Mouse (Mus musculus): ENCODE measurements at regions not wholly inside any gene's neighbourhood (a gene's known extent, or its start where the extent isn't known, plus 50 kb on each side); places are given as distances from the start of the nearest gene placed in this dataset.
"Not testable (repeated sequence)": the region's sequence is repeated elsewhere in the genome, so short reads cannot be mapped to it uniquely, and the experiment has no call there.

DNA sequence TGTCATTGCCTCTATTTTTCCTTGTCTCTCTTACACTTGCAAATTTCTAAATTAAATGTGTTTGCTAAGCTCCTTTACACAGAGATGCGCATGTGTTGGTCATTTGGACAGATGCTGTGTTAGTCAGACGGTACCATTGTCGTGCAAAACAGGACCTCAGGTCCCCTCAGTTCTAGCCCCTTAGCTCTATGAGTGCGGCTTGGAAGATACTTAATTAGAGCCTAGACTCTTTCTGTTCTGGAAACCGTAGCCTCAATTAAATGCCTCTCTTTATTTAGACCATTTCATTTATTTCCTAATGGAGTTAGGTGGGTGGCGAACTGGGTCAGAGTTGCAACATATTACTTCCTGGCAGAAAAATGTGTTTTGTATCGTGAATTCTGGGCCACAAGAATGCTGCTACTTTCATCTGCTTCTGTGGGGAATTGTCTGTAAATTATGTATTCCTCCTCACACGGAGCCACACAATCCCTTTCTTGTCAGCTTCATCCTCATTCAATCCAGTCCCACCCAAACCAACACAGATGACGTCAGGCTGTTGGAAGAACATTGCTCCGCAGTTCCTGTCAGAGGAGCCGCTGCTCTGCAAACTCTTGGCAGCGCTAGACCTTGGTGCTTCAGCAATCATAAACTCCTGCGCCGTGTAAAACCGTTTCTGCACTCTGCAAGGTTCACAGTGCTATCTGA, 345.4 kb upstream of the Nova1 start:
- no peak for DNase-seq (ENCODE audit: low read depth, low spot score)

DNA sequence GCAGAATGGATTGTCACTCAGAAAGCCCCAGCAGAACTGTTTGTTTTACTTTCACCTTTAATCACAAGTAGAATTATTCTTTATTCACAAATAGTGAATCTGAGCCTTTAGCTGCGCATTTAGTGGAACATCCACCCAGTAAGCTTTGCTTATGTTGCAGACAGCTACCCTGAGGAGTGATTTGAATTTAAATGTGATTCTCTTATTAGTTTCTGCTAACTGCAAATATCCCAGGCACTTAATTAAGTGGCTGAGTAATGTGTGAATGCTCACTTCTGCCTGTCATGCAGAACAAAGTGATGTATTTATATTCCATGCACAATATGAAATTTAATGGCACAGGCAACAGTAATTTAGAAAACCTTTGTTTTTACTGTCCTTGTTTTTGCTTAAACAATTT, 344.4 kb upstream of the Nova1 start:
- no peak for DNase-seq (ENCODE audit: low read depth, low spot score)

DNA sequence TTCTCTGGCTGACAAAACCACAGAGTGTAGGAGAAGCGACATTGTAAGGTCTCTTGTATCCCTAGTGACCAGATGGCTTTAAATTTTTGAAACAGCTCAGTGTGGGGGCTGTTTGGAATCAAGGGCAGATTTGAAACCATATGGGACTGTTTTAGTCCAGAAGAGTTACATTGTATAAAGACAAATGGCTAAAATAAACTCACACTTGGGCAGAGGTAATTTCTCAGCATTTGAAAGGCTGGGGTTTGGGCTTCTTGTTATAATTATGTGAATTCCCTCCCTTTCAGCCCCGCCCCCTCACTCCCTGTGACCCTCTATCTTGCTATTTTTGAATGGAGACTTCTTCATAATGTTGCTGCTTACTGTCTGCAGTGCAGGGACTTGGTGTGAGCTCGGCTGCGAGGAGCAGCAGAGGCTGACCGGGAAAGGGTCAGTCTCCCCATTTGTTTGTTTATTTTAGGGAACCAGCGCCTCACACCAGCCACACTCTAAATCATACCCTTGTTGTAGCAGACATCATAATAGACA, 344.0 kb upstream of the Nova1 start:
- DNase-seq (ENCODE audit: low read depth, low spot score), result no peak

DNA sequence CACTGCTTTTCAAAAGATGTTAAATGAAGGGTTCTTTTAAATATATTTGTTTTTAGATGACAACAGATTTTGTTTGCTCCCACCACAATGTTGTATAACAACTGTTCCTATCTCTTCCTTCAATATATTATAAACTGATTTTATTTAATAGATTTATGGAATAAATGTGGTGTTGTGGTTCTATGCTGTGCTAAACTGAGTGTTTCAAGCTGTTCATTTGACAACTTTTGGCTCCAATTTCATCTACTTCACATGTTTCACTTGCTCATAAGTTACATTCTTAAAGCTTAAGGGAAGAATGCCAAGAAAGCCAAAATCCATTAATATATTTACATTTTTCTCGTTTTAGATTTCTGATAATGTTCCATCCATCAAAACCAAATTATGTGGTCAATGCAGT, 341.9 kb upstream of the Nova1 start:
- DNase-seq (ENCODE audit: low read depth, low spot score), result no peak

DNA sequence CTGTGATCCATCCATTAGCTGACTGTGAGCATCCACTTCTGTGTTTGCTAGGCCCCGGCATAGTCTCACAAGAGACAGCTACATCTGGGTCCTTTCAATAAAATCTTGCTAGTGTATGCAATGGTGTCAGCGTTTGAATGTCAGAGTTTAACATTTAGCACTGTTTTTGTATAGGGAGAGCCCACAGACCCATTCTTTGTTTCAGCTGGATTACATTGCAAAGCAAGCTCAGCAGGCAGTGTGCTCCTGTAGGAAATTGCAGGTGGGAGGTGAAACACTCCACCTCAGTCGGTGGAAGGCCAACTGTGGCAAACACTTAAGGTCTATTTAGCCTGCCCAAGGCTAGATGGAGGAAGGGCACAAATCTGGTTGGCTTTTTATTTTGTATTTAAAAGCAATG, 337.2 kb upstream of the Nova1 start:
- not testable (repeated sequence) for DNase-seq (ENCODE audit: low read depth, low spot score)

DNA sequence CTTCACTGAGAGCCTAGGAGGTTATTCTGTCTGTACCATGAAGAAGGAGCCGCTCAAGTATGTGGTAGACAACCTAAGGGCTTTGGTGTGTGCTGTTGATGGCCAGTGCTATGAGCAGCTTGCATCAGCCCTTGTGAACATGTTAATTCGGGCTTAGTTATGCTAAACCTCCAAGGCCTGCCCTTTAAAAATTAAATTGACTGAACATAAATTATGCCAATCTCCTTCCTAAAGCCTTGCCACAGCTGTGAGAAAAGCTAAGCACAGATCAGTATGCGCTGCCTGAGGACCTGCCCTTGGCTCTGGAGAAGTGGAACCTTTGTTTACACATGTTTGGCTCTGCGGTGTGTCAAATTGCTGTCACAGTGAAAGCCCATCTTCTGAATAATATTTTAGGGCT, 321.9 kb upstream of the Nova1 start:
- DNase-seq (ENCODE audit: low read depth, low spot score), result no peak

DNA sequence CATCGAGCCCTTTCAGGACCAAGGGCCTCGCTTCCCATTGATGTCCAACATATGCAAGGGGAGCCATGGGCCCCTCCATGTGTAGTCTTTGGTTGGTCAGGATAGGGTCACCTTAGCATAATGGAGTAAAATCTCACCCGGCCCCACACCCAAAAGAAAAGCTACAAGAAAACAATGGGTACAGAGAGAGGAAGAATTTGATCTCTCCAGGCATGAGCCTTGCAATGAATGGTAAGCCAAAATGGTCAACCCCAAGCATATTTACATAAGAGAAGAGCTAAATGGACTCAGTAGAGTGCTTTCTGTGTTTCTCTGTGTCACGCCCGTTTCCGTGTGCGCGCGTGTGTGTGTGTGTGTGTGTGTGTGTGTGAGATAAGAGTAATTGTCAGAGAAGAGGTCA, 311.1 kb upstream of the Nova1 start:
- DNase-seq (ENCODE audit: low read depth, low spot score), result no peak

DNA sequence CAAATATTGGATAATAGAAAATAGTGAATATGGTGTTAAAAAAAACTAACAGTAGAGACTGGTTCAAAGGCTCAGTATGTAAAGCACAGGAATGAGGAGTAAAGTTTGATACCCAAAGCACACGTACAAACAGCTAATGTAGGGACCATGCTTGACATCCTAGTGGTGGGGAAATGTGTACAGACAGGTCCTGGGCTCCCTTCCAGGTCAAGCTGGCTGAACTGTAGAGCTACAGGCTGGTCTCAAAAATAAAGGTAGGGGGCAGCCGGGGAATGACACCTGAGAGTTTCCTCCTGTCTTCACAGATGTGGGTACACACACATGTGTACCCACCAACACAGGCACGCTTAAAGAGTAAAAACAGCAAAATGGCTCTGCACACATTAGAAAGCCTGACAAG, 309.9 kb upstream of the Nova1 start:
- no peak for DNase-seq (ENCODE audit: low read depth, low spot score)

DNA sequence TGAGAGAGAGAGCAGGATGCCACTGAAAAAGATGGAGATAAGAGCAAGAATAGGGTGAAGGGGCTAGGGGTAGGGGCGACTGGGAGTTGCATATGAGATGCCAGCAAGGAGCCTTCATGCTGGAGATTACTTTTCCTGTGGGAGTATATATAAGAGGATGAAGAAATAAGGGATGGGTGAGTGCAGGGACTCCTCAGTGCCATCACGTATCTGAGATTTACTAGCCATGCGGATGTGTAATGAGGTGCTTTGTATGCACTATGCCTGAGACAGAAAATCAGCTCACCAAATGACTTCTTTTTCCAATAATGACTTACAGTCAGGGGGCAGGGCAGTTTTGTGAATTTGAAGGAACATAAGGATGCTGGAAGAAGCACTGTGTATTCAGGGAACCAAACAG, 302.7 kb upstream of the Nova1 start:
- no peak for DNase-seq (ENCODE audit: low read depth, low spot score)

DNA sequence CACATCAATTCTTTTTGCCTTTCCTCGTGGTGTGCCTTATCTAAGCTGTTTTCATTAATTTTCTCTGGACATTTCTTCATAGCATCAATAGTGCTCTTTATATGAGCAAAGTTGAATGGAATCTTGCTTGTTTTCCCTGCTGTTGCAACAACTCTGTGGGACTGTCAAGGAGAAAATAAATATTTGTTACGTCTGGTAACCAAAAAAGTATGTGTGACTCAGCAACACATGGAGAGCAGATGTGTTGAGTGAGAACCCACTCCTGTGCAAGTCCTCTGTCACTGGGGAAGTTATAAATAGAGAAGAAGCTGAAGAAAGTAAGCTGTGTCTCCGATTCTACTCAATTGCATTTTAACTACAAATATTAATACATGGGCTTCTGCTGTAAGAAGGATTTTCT, 298.8 kb upstream of the Nova1 start:
- no peak for DNase-seq (ENCODE audit: low read depth, low spot score)

DNA sequence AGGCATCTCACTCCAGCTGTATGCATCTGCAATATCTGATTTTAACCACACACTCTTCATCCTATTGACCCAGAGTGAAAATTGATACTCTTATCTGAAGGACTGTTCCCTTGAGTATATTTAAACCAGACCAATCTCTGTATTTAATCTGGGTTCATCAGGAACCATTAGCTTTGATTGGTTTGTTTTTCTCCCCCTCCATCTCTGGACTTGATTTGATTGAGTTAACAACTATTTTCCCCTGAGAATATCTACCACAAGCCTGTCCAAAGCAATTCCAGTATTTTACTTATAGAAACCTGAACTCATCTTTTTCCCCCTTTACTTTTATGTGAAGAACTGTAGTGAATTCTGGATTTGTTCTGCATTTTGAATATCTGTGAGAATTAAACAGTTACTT, 270.5 kb upstream of the Nova1 start:
- DNase-seq (ENCODE audit: low read depth, low spot score), result no peak

DNA sequence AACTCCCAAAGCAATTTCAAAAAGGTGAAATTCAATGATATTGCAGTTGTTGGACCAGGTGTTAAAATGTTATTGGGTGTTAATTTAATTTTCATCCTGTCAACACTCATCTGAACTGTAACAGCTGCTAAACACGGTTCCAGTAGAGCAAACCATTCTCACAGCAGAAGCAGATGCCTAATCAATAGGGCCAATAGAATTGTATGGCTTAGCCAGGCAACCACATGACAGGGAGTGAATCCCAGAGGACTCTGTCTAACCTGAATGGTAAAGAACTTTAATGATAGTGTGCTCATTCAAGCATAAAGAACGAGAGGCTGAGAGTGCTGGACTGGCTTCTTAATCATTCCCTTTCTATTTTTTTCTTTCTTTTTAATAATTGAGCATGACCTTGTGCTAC, 256.2 kb upstream of the Nova1 start:
- no peak for DNase-seq (ENCODE audit: low read depth, low spot score)

DNA sequence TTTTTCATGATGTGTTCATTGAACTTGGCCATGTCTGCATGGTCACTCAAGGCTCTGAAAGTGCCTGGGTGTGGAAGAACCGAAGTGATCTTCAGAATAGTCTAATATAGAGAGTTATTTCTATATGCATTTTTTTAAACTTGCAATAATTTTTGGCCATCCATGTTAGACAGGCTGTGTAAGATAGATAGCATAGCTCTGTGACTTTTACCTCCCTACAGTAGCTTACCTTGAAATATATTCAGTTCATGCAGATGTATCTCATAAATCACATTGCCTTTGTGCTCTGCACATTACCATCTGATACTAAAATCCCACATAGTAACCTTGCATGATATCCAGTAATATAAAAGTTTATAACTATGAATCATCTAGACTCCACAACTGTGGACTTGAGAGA, 233.7 kb upstream of the Nova1 start:
- no peak for DNase-seq (ENCODE audit: low read depth, low spot score)

DNA sequence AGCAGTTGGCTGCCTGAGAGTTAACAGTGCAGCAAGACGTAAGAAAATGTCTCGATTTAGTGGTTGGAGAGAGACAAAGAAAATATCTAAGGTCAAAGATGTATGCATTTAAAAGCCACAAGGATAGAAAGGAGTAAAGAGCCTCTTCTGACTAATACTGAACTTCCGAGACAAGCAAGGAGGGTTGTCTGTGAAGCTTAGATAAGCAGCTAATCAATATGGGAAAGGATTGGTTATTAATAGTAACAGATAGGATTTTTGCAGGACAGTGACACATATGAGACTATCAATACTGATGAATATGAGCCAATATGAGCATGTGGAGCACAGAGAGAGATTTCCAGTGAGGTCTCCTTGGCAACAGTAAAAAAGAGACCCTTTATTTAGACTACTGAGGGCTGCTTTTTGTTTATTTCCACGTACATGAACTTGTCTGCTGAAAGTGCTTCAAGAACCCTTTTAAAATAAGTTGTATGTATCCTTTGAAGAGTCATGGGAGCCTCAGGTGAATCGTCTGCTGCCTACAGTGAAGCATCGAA, 202.2 kb upstream of the Nova1 start:
- no peak for DNase-seq (ENCODE audit: low read depth, low spot score)

DNA sequence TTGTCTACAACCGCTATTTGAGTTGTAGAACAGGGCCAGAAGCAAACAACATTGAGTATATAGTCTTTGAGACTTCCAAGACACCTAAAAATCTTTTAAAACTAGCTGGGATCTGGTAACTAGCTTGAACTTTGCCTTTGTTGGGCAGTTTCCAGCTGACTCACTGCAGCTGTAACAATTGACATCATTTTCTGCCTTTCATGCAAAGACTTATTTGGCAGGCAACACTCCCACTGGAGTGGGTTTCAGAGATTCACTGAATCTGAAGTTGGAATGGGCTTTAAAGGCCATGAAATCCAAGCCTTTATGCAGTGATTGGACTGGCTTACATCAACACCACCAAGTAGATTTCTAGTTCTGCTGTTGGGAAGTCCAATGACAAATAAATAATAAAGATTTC, 173.6 kb upstream of the Nova1 start:
- no peak for DNase-seq (ENCODE audit: low read depth, low spot score)

DNA sequence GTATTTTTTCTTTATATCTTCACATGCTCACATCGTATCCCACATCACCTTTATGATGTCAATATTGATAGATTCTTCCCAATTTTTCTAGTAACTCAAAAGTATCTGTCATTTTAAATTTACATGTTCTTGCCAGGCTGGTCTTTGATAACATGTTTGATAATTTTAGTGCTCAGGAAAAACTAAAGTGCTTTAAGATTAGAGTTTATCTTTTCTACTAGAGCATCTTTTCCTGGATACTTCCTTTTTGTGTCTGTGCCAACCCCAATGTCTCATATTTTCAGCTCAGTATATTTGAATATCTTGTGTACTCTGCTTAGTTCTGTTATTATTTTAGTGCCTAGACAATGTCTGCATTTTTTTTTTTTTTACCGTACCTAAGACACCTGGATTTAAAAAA, 170.2 kb upstream of the Nova1 start:
- DNase-seq (ENCODE audit: low read depth, low spot score), result no peak

DNA sequence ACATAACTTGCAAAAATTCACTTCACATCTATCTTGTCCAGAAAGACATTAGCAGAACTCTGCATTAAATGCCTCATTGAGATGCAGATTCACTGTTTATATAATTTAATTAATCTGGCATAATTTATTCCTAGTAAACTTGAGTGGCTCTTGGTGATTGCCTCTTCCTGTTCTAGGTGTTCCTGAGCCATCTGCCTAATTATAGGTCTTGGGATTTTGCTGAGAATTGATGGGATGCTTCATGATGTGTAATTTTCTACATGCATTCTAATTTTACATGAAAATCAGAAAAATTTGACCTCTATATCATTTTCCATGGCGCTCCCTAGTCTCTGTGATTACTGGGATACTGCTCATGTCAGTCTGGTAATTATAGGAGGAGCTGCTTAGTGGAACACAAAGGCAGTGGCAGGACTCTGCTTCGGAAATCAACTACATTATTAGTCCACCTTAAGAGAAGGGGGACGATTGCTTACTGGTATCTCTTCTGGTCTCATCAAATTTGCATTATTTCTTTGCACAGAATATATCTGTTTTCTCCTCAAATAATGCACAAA, 131.6 kb upstream of the Nova1 start:
- DNase-seq (ENCODE audit: low read depth, low spot score), result no peak

DNA sequence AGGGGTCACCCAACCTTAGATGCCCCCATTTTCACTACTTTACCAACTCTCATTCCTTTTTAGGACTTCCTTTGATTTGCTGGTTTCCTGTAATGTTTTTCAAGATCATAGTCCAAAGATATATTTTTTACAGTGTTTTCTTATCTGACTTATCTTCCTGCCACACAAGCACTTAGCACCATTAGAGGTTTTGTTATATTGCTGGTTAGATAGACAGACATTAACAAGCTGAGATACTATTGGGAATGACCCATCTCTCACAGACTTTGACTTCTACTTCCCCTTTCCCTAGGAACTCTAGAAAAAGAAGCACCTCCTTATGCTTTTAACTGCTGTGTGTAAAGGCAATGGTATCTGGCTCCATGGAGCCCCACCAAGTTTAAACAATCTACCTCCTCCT, 127.0 kb upstream of the Nova1 start:
- DNase-seq (ENCODE audit: low read depth, low spot score), result no peak

DNA sequence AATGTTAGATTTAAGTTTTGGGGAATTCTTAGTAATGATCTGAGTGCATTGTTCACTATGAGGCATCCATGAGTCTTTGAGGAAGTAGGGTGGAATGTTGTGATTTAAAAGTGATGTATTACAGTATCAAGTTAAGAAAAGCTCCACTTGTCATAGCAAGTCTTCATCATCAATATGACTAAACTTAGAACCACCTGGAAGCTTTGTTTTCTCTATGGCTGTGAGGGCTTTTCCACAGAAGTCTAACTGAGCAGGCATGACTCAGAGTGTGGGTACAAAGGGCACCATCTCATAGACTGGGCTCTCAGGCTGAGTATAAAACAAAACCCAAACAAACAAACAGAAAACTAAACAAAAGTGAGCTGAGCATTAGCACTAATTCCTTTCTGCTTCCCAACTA, 112.4 kb upstream of the Nova1 start:
- DNase-seq (ENCODE audit: low read depth, low spot score), result no peak

DNA sequence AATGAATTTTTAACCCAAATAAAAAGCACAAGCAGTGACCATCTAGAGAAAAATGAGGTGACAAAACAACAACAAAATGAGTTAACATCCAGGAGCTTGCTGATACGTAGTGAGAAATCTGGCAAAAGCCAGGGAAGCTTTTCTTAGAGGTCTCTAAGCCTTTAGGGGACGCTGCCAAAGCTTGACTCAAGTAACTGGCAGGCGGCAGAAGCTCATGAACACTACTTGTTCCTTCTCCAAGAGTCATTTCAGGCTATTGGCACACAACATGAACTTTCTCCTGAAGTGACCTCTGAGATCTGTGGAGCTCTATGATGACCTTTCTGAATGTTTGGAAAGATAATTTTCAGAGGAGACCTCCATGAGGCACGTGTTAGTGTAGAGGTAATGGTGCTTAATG, 98.6 kb upstream of the Nova1 start:
- no peak for DNase-seq (ENCODE audit: low read depth, low spot score)

DNA sequence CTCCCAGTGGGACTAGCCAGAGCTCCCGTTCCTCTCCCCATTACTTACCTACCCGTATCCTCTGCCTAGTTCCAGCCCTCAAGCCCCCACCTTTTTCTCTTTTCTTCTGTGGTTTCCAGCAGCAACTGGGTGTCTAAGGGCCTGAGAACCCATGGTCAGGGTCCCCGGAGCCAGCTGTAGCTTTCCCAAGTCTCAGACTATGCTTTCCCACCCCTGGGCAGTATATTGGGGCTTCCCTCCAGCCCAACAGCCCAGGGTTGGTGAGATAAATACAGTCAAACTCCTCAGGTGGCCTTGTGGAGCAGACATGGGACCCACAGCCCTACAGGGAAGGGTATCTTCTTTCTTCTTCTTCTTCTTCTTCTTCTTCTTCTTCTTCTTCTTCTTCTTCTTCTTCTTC, 59.4 kb upstream of the Nova1 start:
- DNase-seq (ENCODE audit: low read depth, low spot score), result no peak

DNA sequence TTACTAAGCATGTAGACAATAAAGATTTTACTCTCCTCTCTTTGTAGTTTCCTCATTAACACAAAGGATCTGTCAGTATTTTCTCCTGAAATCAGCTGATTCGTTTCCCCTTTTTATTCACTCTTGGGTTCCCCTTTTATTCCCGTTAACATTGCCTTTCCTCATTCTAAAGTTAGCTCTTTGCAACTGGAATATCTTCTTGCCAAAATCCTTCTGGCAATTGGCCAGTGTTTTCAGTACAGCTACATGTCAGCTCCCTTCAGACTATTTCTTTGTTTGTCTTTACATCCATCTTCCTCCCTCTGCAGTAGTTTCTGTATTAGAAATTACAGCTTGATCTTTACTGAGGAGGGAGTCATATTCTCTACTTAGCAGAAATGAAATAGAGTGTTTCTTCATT, 51.4 kb upstream of the Nova1 start:
- DNase-seq (ENCODE audit: low read depth, low spot score), result no peak
